In the genomic region with DNA sequence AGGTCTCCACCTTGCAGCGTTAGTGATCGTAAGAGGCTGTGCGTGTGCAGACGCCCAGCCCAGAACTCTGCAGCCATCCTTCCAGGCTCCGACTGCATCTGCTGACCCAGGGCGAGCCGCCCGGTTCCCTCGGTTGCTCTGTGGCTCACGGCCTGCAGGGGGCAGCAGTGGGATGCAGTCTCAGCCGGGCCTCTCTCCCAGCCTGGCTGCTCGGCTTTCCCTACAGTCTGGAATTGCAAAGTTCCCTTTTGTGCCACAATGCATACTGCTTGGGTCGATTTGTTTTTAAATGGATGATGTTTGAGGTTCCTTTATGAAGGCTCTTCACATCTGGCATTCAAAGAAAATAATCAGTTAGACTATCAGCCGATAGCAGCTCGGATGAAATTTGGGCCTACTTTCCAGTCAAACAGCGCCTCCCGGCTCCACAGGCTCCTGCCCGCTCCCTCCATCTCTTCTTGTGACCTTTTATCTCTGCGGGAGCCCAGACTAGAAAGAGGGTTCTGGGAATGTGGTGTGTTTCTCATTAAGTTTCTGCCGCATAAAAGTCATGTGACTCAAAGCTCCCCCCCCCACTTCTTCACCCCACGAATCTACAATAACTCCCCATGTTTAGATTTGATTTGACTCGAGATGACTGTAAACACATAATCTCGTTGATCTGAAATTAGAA, we compare ENCODE assay signal across 8 mouse cellular contexts. TPM values are rescaled to one million over a fixed set of nuclear protein-coding genes. Genes with fewer than 3 reads are reported as not detected.
DNase-seq lines count a peak whose midpoint lies in the region; ATAC-seq and TF ChIP-seq lines count a peak whose summit lies in the region.

No protein-coding gene starts in this region.

- H3K9ac ChIP-seq in heart, embryonic 11.5 days (ENCODE audit: low read depth, low read length), result 0 out of 2 replicates have a peak overlapping the region, but pooled peaks have one; percentile 18
- H3K9ac ChIP-seq in kidney, embryonic 15.5 days, result 0 out of 2 replicates have a peak overlapping the region, but pooled peaks have one; percentile 5

- H3K27me3 ChIP-seq in heart, embryonic 11.5 days (ENCODE audit: control insufficient read depth, insufficient read depth, low read length), result no peaks in the 10 kb centered on the region
- H3K27me3 ChIP-seq in kidney, embryonic 15.5 days, result no peaks in the 10 kb centered on the region
- H3K27me3 ChIP-seq in myocyte (ENCODE audit: control insufficient read depth, insufficient read depth, insufficient read length), result no peaks in the 10 kb centered on the region

- H3K27ac ChIP-seq in heart, embryonic 11.5 days (ENCODE audit: low read depth, low read length), result no peak overlapping the region
- H3K27ac ChIP-seq in kidney, embryonic 15.5 days, result 0 out of 2 replicates have a peak overlapping the region, but pooled peaks have one; percentile 10

- no peaks in the 10 kb centered on the region for H3K36me3 ChIP-seq in heart, embryonic 11.5 days (ENCODE audit: control insufficient read depth, insufficient read depth, low read length)
- no peaks in the 10 kb centered on the region for H3K36me3 ChIP-seq in kidney, embryonic 15.5 days
- no peaks in the 10 kb centered on the region for H3K36me3 ChIP-seq in myocyte (ENCODE audit: control insufficient read depth, insufficient read depth)

- H3K4me1 ChIP-seq in heart, embryonic 11.5 days (ENCODE audit: control insufficient read depth, insufficient read depth, low read length), result peaks cover 6% of the 10 kb centered on the region; the same call in 1 of the 2 replicates
- H3K4me1 ChIP-seq in kidney, embryonic 15.5 days, result peaks cover 23% of the 10 kb centered on the region

- DNase-seq in A20 (ENCODE audit: low read depth, low spot score), result peak; percentile 55
- DNase-seq in brain, adult 2 months (ENCODE audit: low read depth, low spot score), result peak; percentile 86
- DNase-seq in liver, result peak; percentile 79
- DNase-seq in spleen, postnatal 4 days (ENCODE audit: low spot score in 2 of 2), result peak; percentile 65 to 90

- H3K9me3 ChIP-seq in heart, embryonic 11.5 days (replicated peaks; ENCODE audit: control insufficient read depth, low read length), result peaks cover 5% of the 10 kb centered on the region
- peaks cover 8% of the 10 kb centered on the region for H3K9me3 ChIP-seq in kidney, embryonic 15.5 days (replicated peaks)

- TF ChIP-seq POLR2A in myocyte (IDR thresholded peaks at IDR 0.05; ENCODE audit: insufficient read length, low read depth), result no peak

- H3ac ChIP-seq in myocyte (ENCODE audit: control insufficient read depth, insufficient read length), result no peak overlapping the region

- WGBS in heart, embryonic 11.5 days (ENCODE audit: insufficient replicate concordance), result 4% methylated on average over 23 of the region's 23 CpGs
- 7% methylated on average over 23 of the region's 23 CpGs for WGBS in kidney, embryonic 15.5 days

- H3K79me2 ChIP-seq in myocyte (ENCODE audit: control insufficient read depth, insufficient read depth), result no peaks in the 10 kb centered on the region

- 0 out of 2 replicates have a peak overlapping the region, but pooled peaks have one; percentile 3 for H3K4me3 ChIP-seq in heart, embryonic 11.5 days (ENCODE audit: low read depth, low read length)
- H3K4me3 ChIP-seq in kidney, embryonic 15.5 days (replicated peaks), result 0 out of 2 replicates have a peak overlapping the region, but pooled peaks have one; percentile 8
- H3K4me3 ChIP-seq in myocyte, result no peak overlapping the region

- peak overlapping the region; percentile 25 for H3K4me2 ChIP-seq in heart, embryonic 11.5 days
- H3K4me2 ChIP-seq in kidney, embryonic 15.5 days, result peak overlapping the region; percentile 44
- peak overlapping the region; percentile 7 for H3K4me2 ChIP-seq in myocyte (ENCODE audit: low read depth)

- ATAC-seq in erythroblast, adult 5-6 weeks (replicated peaks; ENCODE audit: low FRiP score, poor library complexity, severe bottlenecking), result peak; percentile 88
- ATAC-seq in heart, embryonic 11.5 days (replicated peaks; ENCODE audit: insufficient number of reproducible peaks, low FRiP score, low TSS enrichment), result peak; percentile 68
- ATAC-seq in kidney, embryonic 15.5 days (replicated peaks; ENCODE audit: low FRiP score), result peak; percentile 89

TF ChIP-seq in myocyte, 11 proteins besides CTCF, POLR2A, EP300 and RAD21:
- no peak for TF ChIP-seq E2F4 (IDR thresholded peaks at IDR 0.05; ENCODE audit: insufficient read depth)
- peak in 1 of 3 experiments; percentile 21 for TF ChIP-seq MYOD1 (IDR thresholded peaks at IDR 0.05; ENCODE audit: control insufficient read depth in 1 of 3, insufficient read length in 2 of 3, low read depth in 2 of 3)
- TF ChIP-seq POLR2AphosphoS2 (IDR thresholded peaks at IDR 0.05; ENCODE audit: insufficient read length, low read depth), result no peak
- TF ChIP-seq TCF3 (IDR thresholded peaks at IDR 0.05; ENCODE audit: insufficient read length, low read depth), result no peak

RNA-seq across cellular contexts. Expression of a gene that starts 31.7 kb away (rescaled TPM):
- total RNA-seq in erythroblast, adult 5-6 weeks (2015; ENCODE audit: low replicate concordance), result 365 and 373 TPM in 2 replicates
- 312 and 351 TPM in 2 replicates for total RNA-seq in erythroblast, adult 5-6 weeks (2017; ENCODE audit: low replicate concordance)
- polyA plus RNA-seq in heart, embryonic 11.5 days (2014; fragmentation: Nextera tagmentation; extraction: Ambion mirVana), result 644 and 729 TPM in 2 replicates
- polyA plus RNA-seq in kidney, embryonic 15.5 days (2015; fragmentation: Nextera tagmentation; extraction: Ambion mirVana), result 783 and 843 TPM in 2 replicates
- 1,509 TPM for polyA plus RNA-seq in myocyte (2012; fragmentation: generic; extraction: Trizol)
